Mouse (Mus musculus) embryonic facial prominence, embryonic 14.5 days (tissue): ENCODE measurements around the gene Acoxl. TPM values are rescaled to one million over a fixed set of nuclear protein-coding genes. Genes with fewer than 3 reads are reported as not detected.

Experiments
- ATAC-seq: fragments of 200-750 bp; cut with Nextera tagmentation; 2 replicates; pipeline ENCODE4 v1.8.0; 2017; ENCODE audit warnings: low read depth, moderate number of reproducible peaks, moderate TSS enrichment
- DNase-seq: peaks from one replicate; pipeline ENCODE4 v3.0.0-alpha.2; 2015; ENCODE audit warnings: low spot score
- H3K27ac ChIP-seq: fragments of 300-500 bp; sonication (generic); replicated peaks from 2 replicates; pipeline ENCODE4 v1.5.1; 2014; ENCODE audit warnings: low read depth, mild to moderate bottlenecking, low read length, moderate library complexity
- H3K27me3 ChIP-seq: fragments of 300-500 bp; sonication (generic); replicated peaks from 2 replicates; pipeline ENCODE4 v1.6.1; 2014; ENCODE audit warnings: low read length; ENCODE audit not compliant: control insufficient read depth, insufficient read depth
- H3K36me3 ChIP-seq: fragments of 300-500 bp; sonication (generic); 2 replicates; pipeline ENCODE4 v1.6.1; 2014; ENCODE audit warnings: low read length, mixed read lengths; ENCODE audit not compliant: control insufficient read depth, insufficient read depth
- H3K4me1 ChIP-seq: fragments of 300-500 bp; sonication (generic); 2 replicates; pipeline ENCODE4 v1.6.1; 2014; ENCODE audit warnings: antibody characterized with exemption, low read length; ENCODE audit not compliant: control insufficient read depth, insufficient read depth
- H3K4me2 ChIP-seq: fragments of 300-500 bp; sonication (generic); 2 replicates; pipeline ENCODE4 v1.6.1; 2014; ENCODE audit warnings: low read depth, mild to moderate bottlenecking, low read length, moderate library complexity, mixed read lengths
- H3K4me3 ChIP-seq: fragments of 300-500 bp; sonication (generic); 2 replicates; pipeline ENCODE4 v1.5.1; 2014; ENCODE audit warnings: low read depth, mild to moderate bottlenecking, low read length
- H3K9ac ChIP-seq: fragments of 300-500 bp; sonication (generic); 2 replicates; pipeline ENCODE4 v1.6.1; 2014; ENCODE audit warnings: low read depth, mild to moderate bottlenecking, low read length, moderate library complexity, mixed read lengths
- H3K9me3 ChIP-seq: fragments of 300-500 bp; sonication (generic); 2 replicates; pipeline ENCODE4 v1.6.1; 2016; ENCODE audit warnings: low read length; ENCODE audit not compliant: control insufficient read depth
- WGBS: fragments of 180-500 bp; shearing (Covaris S2); extraction: QIAGEN DNeasy Blood & Tissue Kit; methylation state at CpG from one replicate; pipeline ENCODE4 v1.1.7; 2014; 5-methylcytosine and 5-hydroxymethylcytosine counted together
- polyA plus RNA-seq: library from polyadenylated mRNA; unstranded; fragments of >200 nt; fragmentation: Nextera tagmentation; extraction: Ambion mirVana; gene quantifications from 2 replicates; pipeline ENCODE4 v1.2.1, GENCODE M21; 2014

The Acoxl gene
- polyA plus RNA-seq, 1 experiment from 2014 or later, result 0.24 TPM

DNA sequence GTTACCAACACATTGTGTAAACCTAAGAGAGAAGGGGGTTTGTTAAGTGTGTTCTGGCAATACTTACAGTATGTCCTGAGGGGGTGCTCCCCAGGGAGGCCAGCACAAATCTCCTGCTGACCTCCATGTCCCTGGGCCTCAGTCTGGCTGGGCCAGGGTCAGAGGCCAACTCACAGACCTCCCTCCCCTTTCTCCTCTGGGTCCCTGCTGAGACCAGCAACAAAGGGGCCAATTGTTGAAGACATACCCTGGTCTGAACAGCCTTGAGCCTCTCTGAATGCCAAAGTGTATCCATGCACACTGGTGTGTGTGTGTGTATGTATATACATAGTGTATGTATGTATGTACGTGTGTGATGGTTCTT is 69.0 kb downstream of the Acoxl start:
- peaks cover 19% of the 10 kb centered on the region for H3K4me1 ChIP-seq
- peak; percentile 54; the same call in 1 of the 2 replicates for ATAC-seq
- H3K27ac ChIP-seq, result 0 out of 2 replicates have a peak overlapping the region, but pooled peaks have one; percentile 25

DNA sequence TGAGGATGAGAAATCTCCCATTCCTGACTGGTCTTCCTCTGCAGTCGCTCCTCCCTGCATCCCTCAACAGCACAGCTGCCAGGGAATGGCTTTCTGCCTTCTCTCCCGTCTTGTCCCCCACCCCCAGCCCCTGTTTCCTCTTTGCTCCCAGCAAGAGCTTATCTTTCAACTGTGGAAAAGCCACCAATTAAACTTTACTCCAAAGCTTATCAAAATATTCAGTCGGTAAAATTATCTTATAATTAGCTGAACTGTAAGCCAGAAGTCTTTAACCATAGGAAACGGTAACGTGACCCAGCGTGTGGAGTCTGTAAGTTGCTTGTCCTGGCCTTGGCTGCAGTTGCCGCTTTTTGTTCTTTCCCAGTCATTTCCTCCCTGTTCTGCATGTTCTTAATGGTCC is 70.2 kb downstream of the Acoxl start:
- H3K9ac ChIP-seq, result no peak overlapping the region
- ATAC-seq, result peak; percentile 45; the same call in 1 of the 2 replicates
- H3K27ac ChIP-seq, result no peak overlapping the region
- no peaks in the 10 kb centered on the region for H3K36me3 ChIP-seq
- H3K9me3 ChIP-seq, result no peaks in the 10 kb centered on the region
- H3K27me3 ChIP-seq, result 0 out of 2 replicates have a peak, but pooled peaks cover 17% of the 10 kb centered on the region
- peak; percentile 79 for DNase-seq
- WGBS, result 14% methylated on average over 7 of the region's 7 CpGs
- no peak overlapping the region for H3K4me2 ChIP-seq
- H3K4me1 ChIP-seq, result peaks cover 19% of the 10 kb centered on the region
- H3K4me3 ChIP-seq, result no peak overlapping the region

More for the DNA sequence above, 69.0 kb downstream of the Acoxl start:
- DNase-seq, result no peak
- no peaks in the 10 kb centered on the region for H3K9me3 ChIP-seq
- 0 out of 2 replicates have a peak, but pooled peaks cover 17% of the 10 kb centered on the region for H3K27me3 ChIP-seq
- H3K4me3 ChIP-seq, result no peak overlapping the region
- no peaks in the 10 kb centered on the region for H3K36me3 ChIP-seq
- H3K4me2 ChIP-seq, result no peak overlapping the region
- no peak overlapping the region for H3K9ac ChIP-seq
- WGBS, result 26% methylated on average over 1 of the region's 1 CpGs

DNA sequence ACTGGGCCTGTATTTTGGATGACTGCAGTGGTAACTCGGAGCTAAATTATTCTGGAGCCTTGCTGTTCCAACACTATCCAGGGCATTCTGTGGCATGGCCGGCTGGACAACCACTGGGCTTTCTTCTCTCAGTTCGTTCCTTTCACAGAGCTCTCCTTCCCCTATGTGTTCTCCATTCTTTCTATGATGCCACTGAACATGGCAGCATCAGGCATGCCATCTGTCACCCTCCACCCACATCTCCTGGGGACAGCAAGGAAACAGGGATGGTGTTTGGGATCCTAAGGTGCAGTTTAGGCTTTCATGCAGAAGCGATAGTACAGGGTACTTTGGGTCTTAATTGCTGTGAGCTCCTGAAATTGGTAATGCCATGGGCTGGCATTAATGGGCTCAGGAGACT is 71.1 kb downstream of the Acoxl start:
- no peak for DNase-seq
- no peak overlapping the region for H3K4me3 ChIP-seq
- H3K4me2 ChIP-seq, result no peak overlapping the region
- no peak overlapping the region for H3K9ac ChIP-seq
- H3K27ac ChIP-seq, result no peak overlapping the region
- H3K27me3 ChIP-seq, result 0 out of 2 replicates have a peak, but pooled peaks cover 17% of the 10 kb centered on the region
- no peaks in the 10 kb centered on the region for H3K36me3 ChIP-seq
- peaks cover 19% of the 10 kb centered on the region for H3K4me1 ChIP-seq
- no peak for ATAC-seq
- H3K9me3 ChIP-seq, result no peaks in the 10 kb centered on the region
- 82% methylated on average over 4 of the region's 4 CpGs for WGBS

DNA sequence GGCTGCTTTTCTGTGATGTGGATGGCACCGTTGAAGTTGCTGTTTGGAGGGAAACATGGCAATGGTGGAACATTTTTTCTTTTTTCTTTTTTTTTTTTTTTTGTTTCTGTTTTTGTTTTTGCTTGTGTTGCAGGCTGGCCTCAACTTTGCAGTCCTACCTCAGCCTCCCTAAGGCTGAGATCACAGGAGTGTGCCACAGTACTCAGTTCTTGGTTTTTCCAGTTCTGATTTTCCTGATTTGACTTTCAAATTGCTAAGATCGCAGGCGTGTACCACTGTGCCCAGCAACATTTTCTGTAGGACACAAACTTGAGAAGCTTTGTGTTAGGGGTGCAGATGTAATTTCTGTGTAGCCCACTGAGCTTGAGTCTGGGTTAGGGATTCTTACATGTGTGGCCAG is 72.9 kb downstream of the Acoxl start:
- Histone ChIP-seq H3K4me2 (no peak overlapping the region), H3K4me3 (no peak overlapping the region), H3K36me3 (no peaks in the 10 kb centered on the region), H3K9me3 (no peaks in the 10 kb centered on the region), H3K4me1 (peaks cover 19% of the 10 kb centered on the region), H3K27me3 (0 out of 2 replicates have a peak, but pooled peaks cover 8% of the 10 kb centered on the region), H3K27ac (no peak overlapping the region), H3K9ac (no peak overlapping the region)
- 66% methylated on average over 3 of the region's 3 CpGs for WGBS
- ATAC-seq (no peak), DNase-seq (no peak)

DNA sequence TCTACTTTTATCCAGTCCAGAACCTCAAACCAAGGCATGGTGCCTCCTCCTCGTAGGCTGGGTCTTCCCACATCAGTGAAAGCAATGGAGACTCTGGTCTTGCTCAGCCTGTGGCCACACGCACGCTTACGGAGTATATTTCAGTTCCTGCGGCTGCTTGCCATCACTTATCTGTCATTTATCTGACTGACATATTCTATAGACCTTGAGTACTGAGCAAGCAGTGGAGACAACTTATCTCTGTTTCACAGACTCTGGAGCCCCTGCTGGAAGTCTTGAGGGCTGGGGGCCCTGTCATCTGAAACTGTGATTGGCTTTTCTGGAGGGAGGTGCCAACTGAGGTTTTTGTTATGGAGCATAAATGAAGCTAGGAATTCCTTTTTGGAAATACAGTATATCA is 75.4 kb downstream of the Acoxl start:
- Histone ChIP-seq H3K27me3 (0 out of 2 replicates have a peak, but pooled peaks cover 8% of the 10 kb centered on the region), H3K9me3 (no peaks in the 10 kb centered on the region), H3K4me1 (no peaks in the 10 kb centered on the region; the same call in 1 of the 2 replicates), H3K4me2 (no peak overlapping the region), H3K27ac (no peak overlapping the region), H3K4me3 (no peak overlapping the region), H3K9ac (no peak overlapping the region), H3K36me3 (no peaks in the 10 kb centered on the region)
- no peak for ATAC-seq
- WGBS, result 72% methylated on average over 5 of the region's 5 CpGs
- no peak for DNase-seq

DNA sequence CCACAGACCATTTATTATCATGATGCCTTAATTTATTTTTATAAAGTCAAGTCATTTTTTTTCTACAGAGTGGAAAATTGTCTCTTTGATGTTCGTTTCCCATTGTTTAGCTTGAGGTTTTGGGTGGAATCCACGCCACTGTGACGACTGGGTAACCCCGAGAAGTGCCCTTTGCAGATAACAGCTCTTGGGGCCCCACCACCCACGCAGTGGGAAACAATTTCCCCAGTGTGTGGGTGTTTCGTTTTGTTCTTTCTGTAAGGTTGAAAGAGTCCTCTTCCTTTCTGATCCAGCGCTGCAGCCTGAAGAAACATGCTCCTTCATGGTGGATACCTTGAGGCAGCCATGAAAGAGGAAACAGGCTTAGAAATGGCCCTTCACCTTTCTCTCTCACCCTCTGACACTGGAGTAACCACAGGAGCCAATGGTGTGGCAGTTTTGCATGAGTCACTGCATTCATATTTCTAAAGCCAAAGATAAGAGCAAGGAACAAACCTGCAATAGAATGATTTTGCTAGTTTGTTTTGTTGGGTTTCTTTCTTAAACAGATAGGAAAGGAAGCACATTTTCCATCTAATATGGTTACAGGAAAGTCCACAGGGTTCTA is 78.2 kb downstream of the Acoxl start:
- ATAC-seq (no peak), DNase-seq (no peak)
- Histone ChIP-seq H3K36me3 (no peaks in the 10 kb centered on the region), H3K4me2 (no peak overlapping the region), H3K27ac (no peak overlapping the region), H3K9me3 (no peaks in the 10 kb centered on the region; the same call in 1 of the 2 replicates), H3K4me1 (peaks cover 4% of the 10 kb centered on the region; the same call in 1 of the 2 replicates), H3K9ac (no peak overlapping the region), H3K4me3 (no peak overlapping the region), H3K27me3 (no peaks in the 10 kb centered on the region)
- 59% methylated on average over 7 of the region's 7 CpGs for WGBS

DNA sequence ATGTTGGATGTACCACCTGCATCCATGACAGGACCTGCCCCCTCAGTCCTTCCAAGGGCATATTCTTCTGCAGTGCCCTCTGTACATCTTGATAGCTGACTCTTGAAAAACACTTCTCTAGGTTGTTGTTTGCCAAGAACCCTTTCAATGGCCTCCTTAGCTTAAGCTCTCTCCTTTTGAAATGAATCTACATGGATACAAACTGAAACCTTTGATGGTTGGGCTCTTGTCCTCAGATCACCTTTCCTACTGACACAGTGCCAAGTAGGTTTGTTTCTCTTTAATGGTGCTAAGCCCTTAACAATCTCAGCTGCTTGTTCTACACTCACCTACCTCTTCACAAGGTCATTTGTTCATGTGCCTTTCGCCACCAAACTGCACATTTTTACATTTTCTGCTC is 81.1 kb downstream of the Acoxl start:
- H3K27ac ChIP-seq, result no peak overlapping the region
- DNase-seq (no peak), ATAC-seq (no peak)
- H3K4me2 ChIP-seq, result no peak overlapping the region
- H3K27me3 ChIP-seq, result no peaks in the 10 kb centered on the region
- H3K4me3 ChIP-seq, result no peak overlapping the region
- no peak overlapping the region for H3K9ac ChIP-seq
- H3K4me1 ChIP-seq, result peaks cover 10% of the 10 kb centered on the region; the same call in 1 of the 2 replicates
- no peaks in the 10 kb centered on the region for H3K36me3 ChIP-seq
- H3K9me3 ChIP-seq, result no peaks in the 10 kb centered on the region; the same call in 1 of the 2 replicates
- 91% methylated on average over 1 of the region's 1 CpGs for WGBS

DNA sequence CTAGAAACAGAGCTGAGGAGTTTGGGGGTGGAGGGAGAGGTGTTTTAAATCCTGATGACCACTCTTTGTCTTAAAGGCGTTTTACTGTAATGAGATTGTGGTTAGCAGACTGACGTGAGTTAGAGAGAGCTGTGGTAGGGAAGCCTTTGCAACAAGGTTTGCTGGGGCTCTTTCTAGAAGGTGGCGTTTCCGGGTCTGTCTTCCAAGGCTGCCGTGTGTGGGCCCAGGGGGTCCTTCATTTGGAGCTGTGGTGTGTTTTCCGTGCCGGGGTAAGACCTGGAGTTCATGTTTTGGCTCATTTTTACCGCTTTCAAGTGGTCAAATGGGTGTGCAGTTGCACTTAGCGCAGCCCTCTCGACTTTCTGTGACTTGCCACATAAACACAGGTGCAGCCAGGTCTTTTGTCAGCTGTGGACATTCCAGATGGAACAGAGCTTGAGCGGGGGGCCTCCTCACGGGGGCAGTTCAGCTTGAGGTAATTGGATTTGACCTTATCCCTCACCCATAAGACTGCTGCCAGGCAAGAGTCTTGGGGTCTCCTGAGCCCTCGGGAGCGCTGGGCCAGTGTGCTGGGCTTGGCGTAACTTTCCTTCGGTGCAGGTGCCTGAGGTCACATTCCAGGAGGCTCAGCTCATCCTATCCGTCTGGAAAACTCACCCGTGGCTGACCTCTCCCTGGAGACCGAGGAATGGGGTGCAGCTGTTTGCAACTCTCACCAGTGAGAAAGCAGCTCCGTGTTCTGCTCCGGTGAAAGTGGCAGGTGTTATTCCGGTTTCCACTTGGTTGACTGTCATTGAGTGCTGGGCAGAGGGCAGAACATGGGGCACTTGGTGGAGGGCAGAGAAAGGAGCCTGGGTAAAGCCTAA is 83.6 kb downstream of the Acoxl start:
- no peak for ATAC-seq
- Histone ChIP-seq H3K27ac (no peak overlapping the region), H3K27me3 (no peaks in the 10 kb centered on the region), H3K9me3 (no peaks in the 10 kb centered on the region; the same call in 1 of the 2 replicates), H3K9ac (no peak overlapping the region), H3K36me3 (no peaks in the 10 kb centered on the region), H3K4me2 (no peak overlapping the region), H3K4me3 (no peak overlapping the region), H3K4me1 (peaks cover 22% of the 10 kb centered on the region)
- peak; percentile 48 for DNase-seq
- 25% methylated on average over 22 of the region's 22 CpGs for WGBS
